Mouse (Mus musculus) CD4-positive naive resting alpha-beta T cell, adult 76 days (primary cell): ENCODE results near the gene Atxn7. TPM values are rescaled to one million over a fixed set of nuclear protein-coding genes. Genes with fewer than 3 reads are reported as not detected.

ENCODE experiments used
- total RNA-seq: library from RNA; stranded (reverse); gene quantifications from one replicate; pipeline ENCODE4 v1.2.4, GENCODE M21; 2023

The Atxn7 gene
- total RNA-seq = 92.2 TPM

GRCm38 (mm10) chr14:13961401-13962112, at the start of gene Atxn7, which contains the start of gene Thoc7:
Gene Atxn7 (plus strand): TSS chr14:13961440.
Gene Thoc7 (minus strand): TSS chr14:13961852.

GRCm38 (mm10) chr14:13914387-13915082, 46.7 kb upstream of the Atxn7 start, which contains the start of gene Gm281:
Gene Gm281 (minus strand): TSS chr14:13914478.

GRCm38 (mm10) chr14:14120230-14121096, 159.2 kb downstream of the Atxn7 start, which contains the start of gene Psmd6:
Gene Psmd6 (minus strand): TSS chr14:14120984.

Other genes starting within 250 kb of the Atxn7 start
- not detected for gene Gm281, start 47.0 kb upstream of the Atxn7 start, total RNA-seq
- 65.7 TPM for gene Thoc7, start 412 bp downstream of the Atxn7 start, total RNA-seq
- 107 TPM for gene Psmd6, start 159.5 kb downstream of the Atxn7 start, total RNA-seq
- gene Olfr720, start 225.4 kb downstream of the Atxn7 start, total RNA-seq = not detected